Mouse (Mus musculus): ENCODE data around the gene Abcg5. TPM values are rescaled to one million over a fixed set of nuclear protein-coding genes. Genes with fewer than 3 reads are reported as not detected.

Gene Abcg5
- polyA plus RNA-seq (2014; fragmentation: Nextera tagmentation; extraction: Ambion mirVana) = 0.57 and 0.70 TPM in 2 replicates

GRCm38 (mm10) chr17:84682734-84683717 is at the start of gene Abcg5:
Gene Abcg5, minus strand, starts transcription at chr17:84683011.
- no peak within 1 kb of the TSS for H3K9ac ChIP-seq
- ATAC-seq (ENCODE audit: insufficient read depth) (no peak), DNase-seq (no peak)
- WGBS = 65% methylated on average over 18 of the region's 18 CpGs
- no peaks in the 10 kb centered on the region for H3K27me3 ChIP-seq (ENCODE audit: insufficient read depth, low read length)
- H3K4me2 ChIP-seq = no peak within 1 kb of the TSS
- 0 out of 2 replicates have a peak, but pooled peaks have one; percentile 8 for TF ChIP-seq CTCF (IDR thresholded peaks at IDR 0.05; ENCODE audit: low read depth)
- H3K36me3 ChIP-seq (ENCODE audit: insufficient read depth) = no peaks in the 10 kb centered on the region
- no peak within 1 kb of the TSS for H3K27ac ChIP-seq (ENCODE audit: low read depth)
- no peaks in the 10 kb centered on the region for H3K9me3 ChIP-seq (ENCODE audit: low read depth, low read length)
- H3K4me1 ChIP-seq (ENCODE audit: insufficient read depth) = no peaks in the 10 kb centered on the region
- H3K4me3 ChIP-seq (ENCODE audit: low read depth, low read length) = no peak within 1 kb of the TSS

GRCm38 (mm10) chr17:84732612-84733011 is 49.8 kb upstream of the Abcg5 start:
- H3K36me3 ChIP-seq (ENCODE audit: insufficient read depth) = peaks cover 32% of the 10 kb centered on the region
- no peak overlapping the region for H3K9ac ChIP-seq
- DNase-seq (no peak), ATAC-seq (ENCODE audit: insufficient read depth) (no peak)
- no peak overlapping the region for H3K27ac ChIP-seq (ENCODE audit: low read depth)
- no peak overlapping the region for H3K4me3 ChIP-seq (ENCODE audit: low read depth, low read length)
- no peak overlapping the region for H3K4me2 ChIP-seq
- no peaks in the 10 kb centered on the region for H3K4me1 ChIP-seq (ENCODE audit: insufficient read depth)
- H3K9me3 ChIP-seq (ENCODE audit: low read depth, low read length) = no peaks in the 10 kb centered on the region
- 89% methylated on average over 8 of the region's 8 CpGs for WGBS
- no peak for TF ChIP-seq CTCF (IDR thresholded peaks at IDR 0.05; ENCODE audit: low read depth)
- H3K27me3 ChIP-seq (ENCODE audit: insufficient read depth, low read length) = no peaks in the 10 kb centered on the region

GRCm38 (mm10) chr17:84731361-84731760 is 48.5 kb upstream of the Abcg5 start:
- H3K4me1 ChIP-seq (ENCODE audit: insufficient read depth) = no peaks in the 10 kb centered on the region
- no peaks in the 10 kb centered on the region for H3K9me3 ChIP-seq (ENCODE audit: low read depth, low read length)
- H3K4me2 ChIP-seq = no peak overlapping the region
- TF ChIP-seq CTCF (IDR thresholded peaks at IDR 0.05; ENCODE audit: low read depth) = no peak
- ATAC-seq (ENCODE audit: insufficient read depth) (no peak), DNase-seq (no peak)
- H3K4me3 ChIP-seq (ENCODE audit: low read depth, low read length) = no peak overlapping the region
- H3K9ac ChIP-seq = no peak overlapping the region
- WGBS = 80% methylated on average over 12 of the region's 12 CpGs
- H3K27ac ChIP-seq (ENCODE audit: low read depth) = no peak overlapping the region
- peaks cover 38% of the 10 kb centered on the region for H3K36me3 ChIP-seq (ENCODE audit: insufficient read depth)
- H3K27me3 ChIP-seq (ENCODE audit: insufficient read depth, low read length) = no peaks in the 10 kb centered on the region

GRCm38 (mm10) chr17:84729140-84729539 is 46.3 kb upstream of the Abcg5 start:
- H3K9me3 ChIP-seq (ENCODE audit: low read depth, low read length) = no peaks in the 10 kb centered on the region
- no peak overlapping the region for H3K4me2 ChIP-seq
- 82% methylated on average over 5 of the region's 5 CpGs for WGBS

GRCm38 (mm10) chr17:84728201-84728911 is 45.5 kb upstream of the Abcg5 start:
- Histone ChIP-seq H3K36me3 (ENCODE audit: insufficient read depth) (peaks cover 58% of the 10 kb centered on the region), H3K4me3 (ENCODE audit: low read depth, low read length) (no peak overlapping the region)

More at GRCm38 (mm10) chr17:84729140-84729539, 46.3 kb upstream of the Abcg5 start:
- no peaks in the 10 kb centered on the region for H3K4me1 ChIP-seq (ENCODE audit: insufficient read depth)
- no peak overlapping the region for H3K9ac ChIP-seq
- no peak overlapping the region for H3K27ac ChIP-seq (ENCODE audit: low read depth)
- no peak for ATAC-seq (ENCODE audit: insufficient read depth)
- H3K36me3 ChIP-seq (ENCODE audit: insufficient read depth) = peaks cover 52% of the 10 kb centered on the region
- no peak for DNase-seq
- no peaks in the 10 kb centered on the region for H3K27me3 ChIP-seq (ENCODE audit: insufficient read depth, low read length)
- TF ChIP-seq CTCF (IDR thresholded peaks at IDR 0.05; ENCODE audit: low read depth) = no peak
- H3K4me3 ChIP-seq (ENCODE audit: low read depth, low read length) = no peak overlapping the region

GRCm38 (mm10) chr17:84725163-84725562 is 42.4 kb upstream of the Abcg5 start:
- Histone ChIP-seq H3K9me3 (ENCODE audit: low read depth, low read length) (no peaks in the 10 kb centered on the region), H3K9ac (no peak overlapping the region), H3K4me3 (ENCODE audit: low read depth, low read length) (no peak overlapping the region), H3K4me2 (no peak overlapping the region), H3K4me1 (ENCODE audit: insufficient read depth) (no peaks in the 10 kb centered on the region), H3K27me3 (ENCODE audit: insufficient read depth, low read length) (no peaks in the 10 kb centered on the region), H3K36me3 (ENCODE audit: insufficient read depth) (peaks cover 57% of the 10 kb centered on the region), H3K27ac (ENCODE audit: low read depth) (no peak overlapping the region)
- no peak for TF ChIP-seq CTCF (IDR thresholded peaks at IDR 0.05; ENCODE audit: low read depth)
- 98% methylated on average over 3 of the region's 3 CpGs for WGBS
- DNase-seq (no peak), ATAC-seq (ENCODE audit: insufficient read depth) (no peak)

More at GRCm38 (mm10) chr17:84728201-84728911, 45.5 kb upstream of the Abcg5 start:
- no peak for ATAC-seq (ENCODE audit: insufficient read depth)
- DNase-seq = no peak
- Histone ChIP-seq H3K4me2 (no peak overlapping the region), H3K27ac (ENCODE audit: low read depth) (no peak overlapping the region), H3K9ac (no peak overlapping the region), H3K27me3 (ENCODE audit: insufficient read depth, low read length) (no peaks in the 10 kb centered on the region), H3K4me1 (ENCODE audit: insufficient read depth) (no peaks in the 10 kb centered on the region), H3K9me3 (ENCODE audit: low read depth, low read length) (no peaks in the 10 kb centered on the region)
- TF ChIP-seq CTCF (IDR thresholded peaks at IDR 0.05; ENCODE audit: low read depth) = no peak
- 69% methylated on average over 1 of the region's 1 CpGs for WGBS

GRCm38 (mm10) chr17:84724028-84724427 is 41.2 kb upstream of the Abcg5 start:
- ATAC-seq (ENCODE audit: insufficient read depth) (no peak), DNase-seq (no peak)
- H3K9ac ChIP-seq = no peak overlapping the region
- no peak for TF ChIP-seq CTCF (IDR thresholded peaks at IDR 0.05; ENCODE audit: low read depth)
- H3K4me2 ChIP-seq = no peak overlapping the region
- no peaks in the 10 kb centered on the region for H3K9me3 ChIP-seq (ENCODE audit: low read depth, low read length)
- no peaks in the 10 kb centered on the region for H3K4me1 ChIP-seq (ENCODE audit: insufficient read depth)
- H3K27me3 ChIP-seq (ENCODE audit: insufficient read depth, low read length) = no peaks in the 10 kb centered on the region
- H3K4me3 ChIP-seq (ENCODE audit: low read depth, low read length) = no peak overlapping the region
- H3K27ac ChIP-seq (ENCODE audit: low read depth) = no peak overlapping the region
- WGBS = 85% methylated on average over 9 of the region's 9 CpGs
- H3K36me3 ChIP-seq (ENCODE audit: insufficient read depth) = peaks cover 51% of the 10 kb centered on the region
